In the genomic region with DNA sequence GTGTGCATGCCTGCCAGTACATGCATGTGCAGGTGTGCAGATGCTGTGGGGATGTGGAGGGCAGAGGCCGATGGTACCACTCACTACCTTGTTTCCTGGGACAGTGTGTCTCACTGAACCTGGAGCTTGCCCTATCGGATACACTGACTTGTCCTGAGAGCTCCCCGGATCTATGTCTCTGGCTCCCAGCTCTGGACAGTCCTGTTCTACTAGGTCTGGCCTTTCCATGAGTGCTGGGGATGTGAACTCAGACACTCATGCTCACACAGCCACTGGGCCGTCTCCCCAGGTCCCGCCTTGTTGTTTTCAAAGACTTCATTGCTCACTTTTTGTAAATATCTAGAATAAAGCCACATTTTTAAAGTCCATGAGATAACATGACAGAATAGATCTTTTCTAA, we compare ENCODE assay signal across 19 mouse cellular contexts. TPM values are rescaled to one million over a fixed set of nuclear protein-coding genes. Genes with fewer than 3 reads are reported as not detected.
DNase-seq lines count a peak whose midpoint lies in the region; ATAC-seq and TF ChIP-seq lines count a peak whose summit lies in the region.
"Had no signal": no experiment of that assay in that cellular context is flagged by ENCODE, and none has a peak within 500 bp of the region (broad histone marks: within the 10 kb centered on the region; RNA-seq: fewer than 3 reads in every experiment).

No protein-coding gene starts in this region.

- H3K9ac ChIP-seq in forebrain, embryonic 16.5 days (replicated peaks; ENCODE audit: low read depth, low read length), result no peak overlapping the region
- H3K9ac ChIP-seq in intestine, embryonic 14.5 days (ENCODE audit: low read length), result no peak overlapping the region
- H3K9ac ChIP-seq in intestine, postnatal 0 days (ENCODE audit: low read depth, low read length), result no peak overlapping the region
- no peak overlapping the region for H3K9ac ChIP-seq in intestine, embryonic 16.5 days (ENCODE audit: low read depth, low read length)
- H3K9ac ChIP-seq: liver, postnatal 0 days had no signal

- no peaks in the 10 kb centered on the region for H3K9me3 ChIP-seq in forebrain, embryonic 16.5 days (ENCODE audit: control insufficient read depth, low read length)
- H3K9me3 ChIP-seq in forebrain, embryonic 10.5 days, result no peaks in the 10 kb centered on the region
- no peaks in the 10 kb centered on the region for H3K9me3 ChIP-seq in intestine, embryonic 14.5 days (ENCODE audit: control insufficient read depth, low read length)
- H3K9me3 ChIP-seq in intestine, postnatal 0 days (ENCODE audit: control insufficient read depth), result no peaks in the 10 kb centered on the region
- H3K9me3 ChIP-seq in embryonic facial prominence, embryonic 10.5 days, result no peaks in the 10 kb centered on the region
- no peaks in the 10 kb centered on the region for H3K9me3 ChIP-seq in intestine, embryonic 16.5 days (ENCODE audit: control insufficient read depth, low read length)

- no peaks in the 10 kb centered on the region for H3K27me3 ChIP-seq in forebrain, embryonic 16.5 days (replicated peaks; ENCODE audit: control insufficient read depth, insufficient read depth, low read length)
- no peaks in the 10 kb centered on the region for H3K27me3 ChIP-seq in forebrain, embryonic 10.5 days (ENCODE audit: poor library complexity, severe bottlenecking)
- no peaks in the 10 kb centered on the region for H3K27me3 ChIP-seq in intestine, embryonic 14.5 days (replicated peaks; ENCODE audit: control insufficient read depth, insufficient read depth, low read length)
- H3K27me3 ChIP-seq in intestine, postnatal 0 days (replicated peaks; ENCODE audit: control insufficient read depth, insufficient read depth, low read length), result no peaks in the 10 kb centered on the region
- H3K27me3 ChIP-seq in embryonic facial prominence, embryonic 10.5 days (replicated peaks; ENCODE audit: low read depth, poor library complexity, severe bottlenecking), result no peaks in the 10 kb centered on the region
- H3K27me3 ChIP-seq in intestine, embryonic 16.5 days (replicated peaks; ENCODE audit: control insufficient read depth, insufficient read depth, low read length), result no peaks in the 10 kb centered on the region
- H3K27me3 ChIP-seq: Patski had no signal

- H3K27ac ChIP-seq in forebrain, embryonic 16.5 days (ENCODE audit: low read length), result no peak overlapping the region
- no peak overlapping the region for H3K27ac ChIP-seq in forebrain, embryonic 10.5 days
- H3K27ac ChIP-seq in intestine, embryonic 14.5 days (ENCODE audit: low read depth), result no peak overlapping the region
- H3K27ac ChIP-seq in intestine, postnatal 0 days (ENCODE audit: low read depth, low read length), result no peak overlapping the region
- peak overlapping the region; percentile 19; the same call in 1 of the 2 replicates for H3K27ac ChIP-seq in embryonic facial prominence, embryonic 10.5 days (replicated peaks)
- H3K27ac ChIP-seq in intestine, embryonic 16.5 days (ENCODE audit: low read length), result no peak overlapping the region
- H3K27ac ChIP-seq: heart, adult 2 months; layer of hippocampus, adult 2 months had no signal

- 85% methylated on average over 5 of the region's 5 CpGs for WGBS in forebrain, embryonic 16.5 days
- WGBS in forebrain, embryonic 10.5 days, result 83% methylated on average over 5 of the region's 5 CpGs
- 86% methylated on average over 5 of the region's 5 CpGs for WGBS in intestine, embryonic 14.5 days
- 84% methylated on average over 5 of the region's 5 CpGs for WGBS in intestine, postnatal 0 days
- WGBS in embryonic facial prominence, embryonic 10.5 days, result 81% methylated on average over 5 of the region's 5 CpGs
- WGBS in intestine, embryonic 16.5 days, result 82% methylated on average over 5 of the region's 5 CpGs

- ATAC-seq in forebrain, embryonic 16.5 days, result 0 out of 2 replicates have a peak, but pooled peaks have one; percentile 7
- ATAC-seq in intestine, embryonic 14.5 days (replicated peaks; ENCODE audit: low FRiP score, low TSS enrichment, low read depth), result peak; percentile 45; the same call in 1 of the 2 replicates
- ATAC-seq in intestine, postnatal 0 days, result no peak
- peak; percentile 19; the same call in 1 of the 2 replicates for ATAC-seq in intestine, embryonic 16.5 days

- H3K36me3 ChIP-seq in forebrain, embryonic 16.5 days (ENCODE audit: control insufficient read depth, insufficient read depth), result peaks cover 12% of the 10 kb centered on the region; the same call in 1 of the 2 replicates
- H3K36me3 ChIP-seq in forebrain, embryonic 10.5 days (replicated peaks), result no peaks in the 10 kb centered on the region
- H3K36me3 ChIP-seq in intestine, embryonic 14.5 days (ENCODE audit: control insufficient read depth, insufficient read depth, low read length), result no peaks in the 10 kb centered on the region
- H3K36me3 ChIP-seq in intestine, postnatal 0 days (ENCODE audit: control insufficient read depth, insufficient read depth), result no peaks in the 10 kb centered on the region
- H3K36me3 ChIP-seq in embryonic facial prominence, embryonic 10.5 days (replicated peaks), result no peaks in the 10 kb centered on the region; the same call in 1 of the 2 replicates
- no peaks in the 10 kb centered on the region for H3K36me3 ChIP-seq in intestine, embryonic 16.5 days (ENCODE audit: control insufficient read depth, insufficient read depth, low read length)

- no peak for DNase-seq in forebrain, embryonic 10.5 days (ENCODE audit: extremely low spot score, low spot score)
- no peak for DNase-seq in intestine, embryonic 14.5 days (ENCODE audit: low spot score)
- no peak for DNase-seq in embryonic facial prominence, embryonic 10.5 days (ENCODE audit: low spot score)
- no peak for DNase-seq in ovary, adult 18-20 months (ENCODE audit: low spot score)

- TF ChIP-seq CTCF in intestine, postnatal 0 days (IDR thresholded peaks at IDR 0.05; ENCODE audit: low read depth), result no peak

- no peak overlapping the region for H3K4me3 ChIP-seq in forebrain, embryonic 16.5 days (replicated peaks; ENCODE audit: low read length)
- no peak overlapping the region for H3K4me3 ChIP-seq in forebrain, embryonic 10.5 days
- no peak overlapping the region for H3K4me3 ChIP-seq in intestine, embryonic 14.5 days (ENCODE audit: low read depth, low read length)
- H3K4me3 ChIP-seq in intestine, postnatal 0 days (ENCODE audit: low read depth, low read length), result no peak overlapping the region
- H3K4me3 ChIP-seq in embryonic facial prominence, embryonic 10.5 days, result no peak overlapping the region
- H3K4me3 ChIP-seq in intestine, embryonic 16.5 days (ENCODE audit: low read length), result no peak overlapping the region
- H3K4me3 ChIP-seq: heart, adult 2 months; layer of hippocampus, adult 2 months had no signal

- no peak overlapping the region for H3K4me2 ChIP-seq in forebrain, embryonic 16.5 days (ENCODE audit: low read length)
- H3K4me2 ChIP-seq in intestine, embryonic 14.5 days (ENCODE audit: low read length), result no peak overlapping the region
- H3K4me2 ChIP-seq in intestine, postnatal 0 days (replicated peaks; ENCODE audit: low read depth), result no peak overlapping the region
- H3K4me2 ChIP-seq in intestine, embryonic 16.5 days (ENCODE audit: low read depth, low read length), result no peak overlapping the region
- H3K4me2 ChIP-seq: liver, embryonic 11.5 days; midbrain, embryonic 11.5 days had no signal

- H3K4me1 ChIP-seq in forebrain, embryonic 16.5 days (replicated peaks; ENCODE audit: control insufficient read depth, insufficient read depth, low read length), result peaks cover 12% of the 10 kb centered on the region
- H3K4me1 ChIP-seq in forebrain, embryonic 10.5 days, result peaks cover 17% of the 10 kb centered on the region
- H3K4me1 ChIP-seq in intestine, embryonic 14.5 days (replicated peaks; ENCODE audit: control insufficient read depth, insufficient read depth, low read length), result no peaks in the 10 kb centered on the region
- no peaks in the 10 kb centered on the region for H3K4me1 ChIP-seq in intestine, postnatal 0 days (replicated peaks; ENCODE audit: control insufficient read depth, insufficient read depth, low read length)
- peaks cover 20% of the 10 kb centered on the region; the same call in 1 of the 2 replicates for H3K4me1 ChIP-seq in embryonic facial prominence, embryonic 10.5 days
- no peaks in the 10 kb centered on the region for H3K4me1 ChIP-seq in intestine, embryonic 16.5 days (ENCODE audit: control insufficient read depth, insufficient read depth, low read length)

RNA-seq across cellular contexts. Expression of a gene that starts 17.3 kb away (rescaled TPM):
- polyA plus RNA-seq in forebrain, embryonic 16.5 days (2015; fragmentation: Nextera tagmentation; extraction: Ambion mirVana), result 19.4 and 21.6 TPM in 2 replicates
- polyA plus RNA-seq in forebrain, embryonic 10.5 days (2016; fragmentation: Nextera tagmentation; extraction: Ambion mirVana), result 7.8 and 7.9 TPM in 2 replicates
- polyA plus RNA-seq in intestine, embryonic 14.5 days (2014; fragmentation: Nextera tagmentation; extraction: Ambion mirVana), result 2.1 and 3.1 TPM in 2 replicates
- polyA plus RNA-seq in intestine, postnatal 0 days (2015; fragmentation: Nextera tagmentation; extraction: Ambion mirVana), result 0.27 and 0.50 TPM in 2 replicates
- polyA plus RNA-seq in embryonic facial prominence, embryonic 10.5 days (2016; fragmentation: Nextera tagmentation; extraction: Ambion mirVana), result 6.0 and 6.1 TPM in 2 replicates
- polyA plus RNA-seq in intestine, embryonic 16.5 days (2015; fragmentation: Nextera tagmentation; extraction: Ambion mirVana), result 1.1 and 1.2 TPM in 2 replicates

RNA-seq across cellular contexts. Expression of a gene that starts 17.4 kb away (rescaled TPM):
- polyA plus RNA-seq in forebrain, embryonic 16.5 days (2015; fragmentation: Nextera tagmentation; extraction: Ambion mirVana), result 15.7 and 20.6 TPM in 2 replicates
- polyA plus RNA-seq in forebrain, embryonic 10.5 days (2016; fragmentation: Nextera tagmentation; extraction: Ambion mirVana), result 20.4 and 22.9 TPM in 2 replicates
- 21.7 and 23.9 TPM in 2 replicates for polyA plus RNA-seq in intestine, embryonic 14.5 days (2014; fragmentation: Nextera tagmentation; extraction: Ambion mirVana)
- polyA plus RNA-seq in intestine, postnatal 0 days (2015; fragmentation: Nextera tagmentation; extraction: Ambion mirVana), result 6.5 and 6.6 TPM in 2 replicates
- 18.3 and 21.3 TPM in 2 replicates for polyA plus RNA-seq in embryonic facial prominence, embryonic 10.5 days (2016; fragmentation: Nextera tagmentation; extraction: Ambion mirVana)
- 15.0 and 16.5 TPM in 2 replicates for polyA plus RNA-seq in intestine, embryonic 16.5 days (2015; fragmentation: Nextera tagmentation; extraction: Ambion mirVana)

RNA-seq across cellular contexts. Expression of a gene that starts 23.0 kb away (rescaled TPM):
- not detected in 2 replicates for polyA plus RNA-seq in forebrain, embryonic 16.5 days (2015; fragmentation: Nextera tagmentation; extraction: Ambion mirVana)
- polyA plus RNA-seq in forebrain, embryonic 10.5 days (2016; fragmentation: Nextera tagmentation; extraction: Ambion mirVana), result not detected in 2 replicates
- not detected in 2 replicates for polyA plus RNA-seq in intestine, embryonic 14.5 days (2014; fragmentation: Nextera tagmentation; extraction: Ambion mirVana)
- not detected in 2 replicates for polyA plus RNA-seq in intestine, postnatal 0 days (2015; fragmentation: Nextera tagmentation; extraction: Ambion mirVana)
- polyA plus RNA-seq in embryonic facial prominence, embryonic 10.5 days (2016; fragmentation: Nextera tagmentation; extraction: Ambion mirVana), result not detected in 2 replicates
- not detected in 2 replicates for polyA plus RNA-seq in intestine, embryonic 16.5 days (2015; fragmentation: Nextera tagmentation; extraction: Ambion mirVana)
- polyA plus RNA-seq: forebrain, embryonic 14.5 days; heart, adult 2 months; heart, embryonic 14.5 days; inflammation-experienced regulatory T-cells, adult 6 months; kidney, embryonic 14.5 days; limb, embryonic 11.5 days; liver, embryonic 11.5 days; liver, postnatal 0 days; midbrain, embryonic 11.5 days; neural tube, embryonic 11.5 days; Patski had no signal

RNA-seq across cellular contexts. Expression of a gene that starts 29.1 kb away (rescaled TPM):
- 1.3 and 2.3 TPM in 2 replicates for polyA plus RNA-seq in forebrain, embryonic 16.5 days (2015; fragmentation: Nextera tagmentation; extraction: Ambion mirVana)
- polyA plus RNA-seq in forebrain, embryonic 10.5 days (2016; fragmentation: Nextera tagmentation; extraction: Ambion mirVana), result 2.0 and 2.5 TPM in 2 replicates
- 0.31 and 0.43 TPM in 2 replicates for polyA plus RNA-seq in intestine, embryonic 14.5 days (2014; fragmentation: Nextera tagmentation; extraction: Ambion mirVana)
- 0.27 and 0.31 TPM in 2 replicates for polyA plus RNA-seq in intestine, postnatal 0 days (2015; fragmentation: Nextera tagmentation; extraction: Ambion mirVana)
- polyA plus RNA-seq in embryonic facial prominence, embryonic 10.5 days (2016; fragmentation: Nextera tagmentation; extraction: Ambion mirVana), result 1.5 and 1.6 TPM in 2 replicates
- polyA plus RNA-seq in intestine, embryonic 16.5 days (2015; fragmentation: Nextera tagmentation; extraction: Ambion mirVana), result 0.38 and 0.66 TPM in 2 replicates
- polyA plus RNA-seq: inflammation-experienced regulatory T-cells, adult 6 months had no signal

RNA-seq across cellular contexts. Expression of a gene that starts 29.2 kb away (rescaled TPM):
- 25.1 and 26.3 TPM in 2 replicates for polyA plus RNA-seq in forebrain, embryonic 16.5 days (2015; fragmentation: Nextera tagmentation; extraction: Ambion mirVana)
- 28.0 and 28.6 TPM in 2 replicates for polyA plus RNA-seq in forebrain, embryonic 10.5 days (2016; fragmentation: Nextera tagmentation; extraction: Ambion mirVana)
- polyA plus RNA-seq in intestine, embryonic 14.5 days (2014; fragmentation: Nextera tagmentation; extraction: Ambion mirVana), result 14.4 and 14.6 TPM in 2 replicates
- polyA plus RNA-seq in intestine, postnatal 0 days (2015; fragmentation: Nextera tagmentation; extraction: Ambion mirVana), result 4.2 and 4.9 TPM in 2 replicates
- 24.9 and 26.5 TPM in 2 replicates for polyA plus RNA-seq in embryonic facial prominence, embryonic 10.5 days (2016; fragmentation: Nextera tagmentation; extraction: Ambion mirVana)
- 10.8 TPM in 2 replicates for polyA plus RNA-seq in intestine, embryonic 16.5 days (2015; fragmentation: Nextera tagmentation; extraction: Ambion mirVana)
